Mouse (Mus musculus) gonadal fat pad, adult 2 months (tissue): ENCODE data around the gene Spink4. TPM values are rescaled to one million over a fixed set of nuclear protein-coding genes. Genes with fewer than 3 reads are reported as not detected.
"Not testable (repeated sequence)": the region's sequence is repeated elsewhere in the genome, so short reads cannot be mapped to it uniquely, and the experiment has no call there.

Source experiments
- DNase-seq: peaks from one replicate; pipeline ENCODE4 v3.0.0-alpha.2; 2012; ENCODE audit warnings: low read depth
- polyA plus RNA-seq: library from polyadenylated mRNA; depleted of rRNA; stranded (reverse); fragments of >200 nt; gene quantifications from 2 replicates; pipeline ENCODE4 v1.2.3, GENCODE M21; 2012

The Spink4 gene
- polyA plus RNA-seq, 1 experiment: 20.8 TPM

DNA sequence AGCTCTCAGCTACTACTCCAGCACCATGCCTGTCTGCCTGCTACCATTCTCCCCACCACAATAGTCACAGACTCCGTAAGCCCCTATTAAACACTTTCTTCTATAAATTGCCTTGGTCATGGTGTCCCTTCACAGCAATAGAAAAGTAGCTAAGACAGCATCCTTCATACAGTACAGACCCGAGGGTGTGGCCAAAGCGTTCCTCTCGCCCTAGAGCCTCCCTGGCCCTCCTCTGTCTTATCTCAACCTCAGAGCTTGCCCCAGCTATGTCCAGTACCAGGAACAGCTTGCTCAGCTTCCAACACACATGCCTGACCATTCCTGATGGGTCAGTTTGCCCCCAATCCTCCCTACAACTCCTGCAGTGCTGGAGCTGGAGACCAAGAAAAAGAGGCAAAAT, 19.2 kb upstream of the Spink4 start:
- no peak for DNase-seq

DNA sequence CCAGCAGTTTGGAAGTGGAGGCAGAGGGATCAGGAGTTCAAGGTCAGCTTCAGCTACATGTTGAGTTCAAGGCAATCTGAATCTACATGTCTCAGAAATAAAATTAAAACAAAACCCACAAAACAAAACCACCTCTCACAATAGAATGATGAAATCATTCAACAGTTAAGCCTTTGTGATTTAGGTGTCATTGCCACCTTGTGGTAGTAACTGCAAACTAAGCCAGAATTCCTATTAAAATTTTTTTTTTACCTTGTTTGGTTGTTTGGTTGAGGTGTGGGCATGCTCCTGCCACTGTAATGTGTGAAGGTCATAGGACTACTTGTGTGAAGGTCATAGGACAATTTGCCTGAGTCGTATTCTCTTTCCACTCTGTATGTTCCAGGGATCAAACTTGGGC, 13.6 kb upstream of the Spink4 start:
- DNase-seq: no peak

DNA sequence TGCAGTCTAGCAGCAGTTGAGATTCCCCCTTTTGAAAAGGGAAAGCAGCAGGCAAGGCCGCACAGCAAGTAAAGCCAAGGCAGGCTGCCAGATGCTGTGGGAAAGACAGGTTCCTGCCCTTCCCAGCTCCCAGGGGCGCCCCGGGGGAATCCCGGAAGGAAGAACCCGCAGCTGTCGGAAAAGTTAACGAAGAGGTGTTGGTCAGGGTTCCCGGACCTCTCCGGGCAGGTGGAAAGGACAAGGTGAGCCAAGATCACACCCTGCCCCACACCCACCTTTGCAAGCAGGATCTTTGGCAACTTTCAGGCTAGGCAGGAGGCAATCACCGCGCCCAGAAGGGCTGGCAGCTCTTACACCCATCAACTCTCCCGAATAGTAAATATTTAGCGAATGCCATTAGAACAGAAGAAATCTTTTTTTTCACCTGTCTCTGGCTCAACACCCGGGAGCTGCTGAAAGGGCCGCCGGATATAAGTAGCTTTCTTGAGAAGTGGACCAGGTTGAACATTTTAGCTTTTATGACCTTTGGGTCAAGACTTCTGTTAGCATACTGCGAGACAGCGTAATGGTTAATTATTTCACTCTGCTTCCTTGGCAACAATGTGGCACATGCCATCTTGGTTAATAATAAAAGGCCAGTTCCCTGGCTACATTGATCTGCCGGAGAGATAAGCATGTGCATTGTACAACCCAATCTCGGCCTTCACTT, 11.4 kb upstream of the Spink4 start:
- peak; percentile 60 for DNase-seq

DNA sequence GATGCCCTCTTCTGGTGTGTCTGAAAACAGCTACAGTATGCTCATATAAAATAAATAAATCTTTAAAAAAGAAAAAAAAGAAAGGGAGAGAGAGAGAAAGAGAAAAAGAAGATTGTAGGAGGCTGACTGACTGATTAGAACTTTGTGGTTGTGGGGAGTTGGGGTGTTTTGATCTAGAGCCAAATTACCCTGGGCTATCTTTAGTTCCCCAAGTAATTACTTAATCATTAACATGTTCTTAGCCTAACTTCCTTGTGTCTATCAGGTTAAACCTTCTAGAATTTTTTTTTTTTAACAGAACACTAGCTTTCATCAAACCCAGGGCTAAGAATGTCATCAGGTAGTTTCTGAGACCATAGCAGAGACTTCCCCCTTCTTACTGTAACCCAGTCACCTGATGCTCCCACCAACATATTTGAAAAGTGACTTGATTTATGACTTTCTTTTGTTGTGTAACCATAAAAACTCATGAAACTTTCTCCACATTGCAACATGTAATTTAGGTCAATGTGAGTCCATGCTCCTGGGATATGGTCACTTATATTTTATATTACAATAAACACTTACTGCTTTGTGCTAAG, 5.5 kb upstream of the Spink4 start:
- DNase-seq: no peak

GRCm38 (mm10) chr4:40915947-40916346, 3.9 kb upstream of the Spink4 start:
- no peak for DNase-seq

- DNase-seq: no peak
These were observed 3.2 kb upstream of the Spink4 start for GRCm38 (mm10) chr4:40916592-40917155.

- DNase-seq: no peak
These were observed 724 bp downstream of the Spink4 start for GRCm38 (mm10) chr4:40920576-40920975.

DNA sequence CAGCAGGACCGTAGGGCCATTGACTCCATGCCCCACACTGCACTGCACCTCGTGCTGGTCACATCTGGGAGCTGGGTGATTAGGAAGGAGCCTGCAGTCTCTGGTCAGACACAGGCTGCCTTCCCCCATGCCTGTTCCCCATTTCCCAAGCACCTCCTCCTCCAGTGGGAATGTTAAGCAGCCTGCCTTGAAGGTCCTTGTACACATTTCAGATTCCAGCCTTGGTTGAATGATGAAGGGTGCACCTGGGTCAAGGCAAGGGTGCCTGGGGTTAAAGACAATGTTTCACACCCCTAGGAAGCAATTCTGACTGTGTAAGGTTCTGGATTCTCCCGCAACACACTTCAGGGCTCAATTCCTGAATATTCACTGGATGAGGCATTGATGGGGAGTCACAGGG, 1.4 kb downstream of the Spink4 start:
- DNase-seq: no peak

DNA sequence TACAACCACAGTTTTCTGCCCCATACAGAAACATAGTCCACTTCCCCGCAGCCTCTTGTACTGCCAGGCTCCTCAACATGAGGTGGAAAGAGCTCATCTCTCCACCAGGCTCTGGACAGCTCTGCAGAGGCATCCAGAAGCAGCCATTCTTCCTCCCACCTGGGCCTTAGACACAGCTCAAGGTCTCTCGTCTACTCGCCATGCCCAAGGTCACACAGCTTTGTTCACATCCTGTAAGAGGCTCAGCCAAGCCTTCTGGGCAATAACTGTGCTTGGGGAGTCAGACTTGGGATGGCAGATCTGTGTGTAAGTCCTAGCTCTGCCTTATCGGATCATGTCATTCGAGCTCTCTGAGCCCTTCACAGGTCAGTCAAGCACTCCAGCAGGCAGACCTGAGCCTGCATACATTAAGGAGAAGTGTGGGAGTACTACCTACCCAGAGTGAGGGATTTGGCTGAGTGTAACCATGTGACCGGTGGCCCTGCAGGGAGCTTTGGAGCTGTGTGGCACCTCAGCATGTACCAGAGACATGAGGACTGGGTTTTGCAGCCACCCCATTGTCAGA, 3.3 kb downstream of the Spink4 start:
- no peak for DNase-seq

DNA sequence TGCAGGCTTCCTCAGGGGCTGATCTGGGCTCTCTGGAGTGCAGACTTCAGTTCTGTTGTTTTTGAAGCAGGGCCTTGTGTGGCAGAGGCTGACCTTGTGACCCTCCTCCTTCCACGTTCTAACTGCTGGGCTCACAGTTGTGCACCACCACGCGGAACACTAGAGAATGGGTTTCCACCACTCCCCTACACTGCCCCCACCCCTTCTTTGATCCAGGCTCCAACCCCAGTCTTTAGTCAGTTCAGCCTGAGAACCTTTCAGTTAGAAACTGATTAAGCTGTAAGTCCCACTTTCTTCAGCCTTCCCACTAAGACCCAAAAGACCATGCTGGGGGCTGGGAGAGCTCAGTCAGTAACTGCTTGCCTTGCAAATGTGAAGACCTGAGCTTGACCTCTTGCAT, 5.7 kb downstream of the Spink4 start:
- DNase-seq: no peak

DNA sequence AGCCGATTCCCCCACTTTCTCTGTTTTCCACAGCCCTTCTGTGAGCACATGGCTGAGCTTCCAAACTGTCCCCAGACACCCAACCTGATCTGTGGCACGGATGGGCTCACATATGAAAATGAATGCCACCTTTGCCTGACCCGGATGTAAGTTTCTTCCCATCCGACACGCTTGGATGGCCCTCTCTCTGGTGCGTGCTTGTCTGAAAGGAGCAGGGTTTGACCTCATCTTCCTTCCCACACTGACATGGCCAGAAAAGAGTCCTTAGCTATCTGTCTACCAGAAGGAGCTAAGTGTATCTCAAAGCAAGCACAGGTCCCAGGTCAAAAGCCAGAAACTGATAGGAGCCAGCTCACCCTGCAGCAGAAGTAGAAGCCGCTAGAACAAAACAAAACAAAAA, 9.2 kb downstream of the Spink4 start:
- DNase-seq: no peak

- DNase-seq: no peak
These were observed 13.8 kb downstream of the Spink4 start for GRCm38 (mm10) chr4:40933694-40934093.

DNA sequence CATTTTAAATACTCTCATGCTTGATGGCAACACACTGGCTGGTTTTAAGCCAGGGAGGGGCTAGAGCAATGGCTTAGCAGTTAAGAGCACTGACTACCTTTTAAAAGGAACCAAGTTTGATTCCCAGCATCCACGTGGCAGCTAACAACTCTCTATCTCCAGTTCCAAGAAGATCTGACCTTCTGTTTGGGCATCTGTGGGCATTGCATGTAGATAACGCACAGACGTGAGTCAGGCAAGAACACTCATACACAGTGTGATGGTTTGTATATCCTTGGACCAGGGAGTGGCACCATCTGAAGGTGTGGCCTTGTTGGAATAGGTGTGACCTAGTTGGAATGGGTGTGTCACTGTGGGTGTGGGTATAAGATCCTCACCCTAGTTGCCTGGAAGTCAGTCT, 14.5 kb downstream of the Spink4 start:
- not testable (repeated sequence) for DNase-seq

GRCm38 (mm10) chr4:40936175-40936839, 16.5 kb downstream of the Spink4 start:
- DNase-seq: peak; percentile 47

DNA sequence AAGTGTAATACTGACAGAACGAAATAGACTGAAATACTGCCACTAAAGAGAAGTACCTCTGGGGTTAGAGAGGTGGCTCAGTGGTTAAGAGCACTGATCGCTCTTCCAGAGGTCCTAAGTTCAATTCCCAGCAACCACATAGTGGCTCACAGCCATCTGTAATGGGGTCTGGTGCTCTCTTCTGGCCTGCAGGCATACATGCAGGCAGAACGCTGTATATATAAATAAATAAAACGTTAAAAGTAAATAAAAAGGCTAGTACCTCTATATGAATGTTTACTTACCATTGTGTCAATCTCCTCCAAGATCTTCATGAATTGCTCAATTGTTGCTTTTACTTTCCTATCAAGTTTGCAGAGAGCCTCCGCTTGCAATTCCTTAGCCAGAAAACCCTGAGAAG, 18.9 kb downstream of the Spink4 start:
- DNase-seq: no peak

DNA sequence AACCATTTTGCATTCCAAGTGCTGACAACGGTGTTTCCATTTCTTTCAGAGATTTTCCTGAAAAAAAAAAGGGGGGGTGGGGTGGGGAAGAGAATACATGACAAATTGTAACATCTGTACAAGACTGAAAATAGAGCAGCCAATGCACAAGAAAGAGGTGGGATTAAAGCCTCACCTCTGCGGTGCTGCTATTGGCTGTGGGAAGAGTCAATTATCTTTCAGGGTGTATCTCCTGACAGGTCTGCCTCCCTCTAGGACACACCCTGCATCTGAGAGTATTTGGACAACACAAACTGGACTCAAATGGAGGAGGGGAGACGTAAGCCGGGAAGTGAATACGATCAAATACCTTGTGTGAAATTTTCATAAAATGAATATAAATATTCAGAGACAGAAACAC, 23.8 kb downstream of the Spink4 start:
- no peak for DNase-seq

DNA sequence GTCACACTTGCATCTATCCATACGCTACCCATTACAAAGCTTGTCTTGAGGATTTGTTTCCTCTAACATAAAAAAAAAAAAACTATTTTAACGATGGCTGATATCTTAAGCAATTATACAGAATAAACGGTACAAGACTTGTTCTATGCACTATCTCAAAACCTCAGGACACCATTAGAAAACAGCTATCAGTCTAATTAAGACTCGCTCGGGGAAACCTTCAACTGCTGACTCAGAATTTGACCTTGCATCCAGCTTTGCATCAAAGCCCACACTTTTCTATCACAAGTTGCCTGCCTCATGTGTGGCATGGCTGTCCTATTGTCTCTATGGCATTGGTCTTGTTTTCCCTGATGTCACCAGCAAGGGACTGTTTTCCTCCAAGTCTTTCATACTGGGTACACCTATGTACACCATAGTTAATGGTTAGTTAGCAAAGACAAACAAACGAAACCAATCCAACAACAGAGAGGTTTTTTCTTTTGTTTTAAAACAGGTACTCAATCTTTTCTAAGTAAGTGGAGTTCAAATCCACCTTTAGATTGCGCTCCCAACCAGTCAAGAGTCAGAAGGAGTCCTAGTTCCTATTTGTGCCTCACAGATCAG, 26.8 kb downstream of the Spink4 start:
- no peak for DNase-seq

- no peak for DNase-seq
These were observed 27.8 kb downstream of the Spink4 start for GRCm38 (mm10) chr4:40947565-40948159.

DNA sequence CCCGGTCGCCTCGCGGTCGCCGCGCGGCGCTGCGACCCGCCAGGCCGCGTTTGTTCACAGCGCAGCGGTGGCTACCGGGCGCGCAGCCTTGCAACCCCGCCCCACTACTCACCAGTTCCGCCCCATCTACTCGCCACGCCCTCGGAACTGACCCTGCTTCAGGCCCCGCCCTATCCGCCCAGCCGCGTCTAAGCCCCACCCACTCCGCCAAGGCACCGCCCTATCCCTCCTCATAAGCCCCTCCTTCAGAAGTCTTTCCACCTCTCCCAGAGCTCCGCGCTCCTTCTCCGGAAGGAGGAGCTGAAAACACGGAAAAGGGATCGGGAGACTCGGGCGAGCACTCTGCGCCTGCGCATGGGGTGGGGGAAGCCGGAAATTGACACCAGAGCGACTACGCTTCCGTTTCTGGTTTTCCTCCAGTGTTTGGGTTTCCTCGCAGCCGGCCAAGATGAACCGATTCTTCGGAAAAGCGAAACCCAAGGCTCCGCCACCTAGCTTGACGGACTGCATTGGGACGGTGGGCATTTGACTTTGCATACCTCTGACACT, 28.4 kb downstream of the Spink4 start, which contains the start of the genes Bag1 and Chmp5:
TSS of gene Bag1 (minus strand) at position 135 of the 549 bp plus-strand sequence.
TSS of gene Chmp5 (plus strand) at position 248 of the 549 bp plus-strand sequence.
- DNase-seq: peak; percentile 87

- no peak for DNase-seq
These were observed 33.7 kb downstream of the Spink4 start for GRCm38 (mm10) chr4:40953521-40953920.

GRCm38 (mm10) chr4:40955942-40956341, 36.1 kb downstream of the Spink4 start:
- no peak for DNase-seq
